Mouse (Mus musculus) MEL (cell line): ENCODE results near the gene Gm45716. TPM values are rescaled to one million over a fixed set of nuclear protein-coding genes. Genes with fewer than 3 reads are reported as not detected.

Experiments used
- DNase-seq: peaks from one replicate; pipeline ENCODE4 v3.0.0; 2011; ENCODE audit warnings: low read depth, low spot score
- H3K27ac ChIP-seq: 2 replicates; pipeline ENCODE4 v1.5.1; 2012; ENCODE audit warnings: low read depth, mild to moderate bottlenecking, control low read depth, low read length, moderate library complexity; ENCODE audit not compliant: control insufficient read depth
- H3K27me3 ChIP-seq, 2 experiments: fragments of 150-350 bp in 1 of 2; sonication (generic) in 1 of 2; 2 replicates each; pipeline ENCODE4 v1.6.1; 2012; ENCODE audit warnings: low read length in 2 of 2, mild to moderate bottlenecking in 2 of 2, improper control_type of control experiment in 1 of 2, moderate library complexity in 1 of 2; ENCODE audit not compliant: insufficient read depth in 2 of 2, control insufficient read depth in 1 of 2
- H3K36me3 ChIP-seq, 2 experiments: 2 replicates each; pipeline ENCODE4 v1.6.1; 2012 to 2014; ENCODE audit warnings: low read length in 2 of 2, improper control_type of control experiment in 1 of 2, inconsistent platforms in 1 of 2, mild to moderate bottlenecking in 1 of 2; ENCODE audit not compliant: insufficient read depth in 2 of 2, control insufficient read depth in 1 of 2
- H3K4me1 ChIP-seq, 2 experiments: fragments of 150-350 bp in 1 of 2; sonication (generic) in 1 of 2; 2 replicates each; pipeline ENCODE4 v1.6.1; 2012; ENCODE audit warnings: low read length in 2 of 2, improper control_type of control experiment in 1 of 2, mild to moderate bottlenecking in 1 of 2; ENCODE audit not compliant: insufficient read depth in 2 of 2, control insufficient read depth in 1 of 2
- H3K4me3 ChIP-seq, 2 experiments: fragments of 150-350 bp in 1 of 2; sonication (generic) in 1 of 2; 2 replicates each; pipeline ENCODE4 v1.5.1; 2012; ENCODE audit warnings: low read depth in 2 of 2, low read length in 2 of 2, mild to moderate bottlenecking in 2 of 2, moderate library complexity in 2 of 2, control low read depth in 1 of 2, improper control_type of control experiment in 1 of 2; ENCODE audit not compliant: control insufficient read depth in 1 of 2, insufficient read depth in 1 of 2
- H3K79me2 ChIP-seq: 2 replicates; pipeline ENCODE4 v1.6.1; 2012; ENCODE audit warnings: mild to moderate bottlenecking, low read length, moderate library complexity; ENCODE audit not compliant: control insufficient read depth, poor library complexity, insufficient read depth
- H3K9ac ChIP-seq: 2 replicates; pipeline ENCODE4 v1.6.1; 2012; ENCODE audit warnings: low read depth, mild to moderate bottlenecking, control low read depth, low read length, moderate library complexity; ENCODE audit not compliant: control insufficient read depth, poor library complexity, severe bottlenecking
- H3K9me3 ChIP-seq: fragments of 150-350 bp; sonication (generic); replicated peaks from 2 replicates; pipeline ENCODE4 v1.6.1; 2012; ENCODE audit warnings: mild to moderate bottlenecking, low read length, improper control_type of control experiment, moderate library complexity; ENCODE audit not compliant: insufficient read depth
- BHLHE40 ChIP-seq: IDR thresholded peaks from 2 replicates; pipeline ENCODE4 v1.6.1; 2012; ENCODE audit warnings: low read depth, mild to moderate bottlenecking, inconsistent platforms, low read length, improper control_type of control experiment, borderline replicate concordance
- E2F4 ChIP-seq: IDR thresholded peaks from 2 replicates; pipeline ENCODE4 v1.6.1; 2011; ENCODE audit warnings: low read depth, low read length, improper control_type of control experiment, borderline replicate concordance
- EP300 ChIP-seq, 2 experiments: IDR thresholded peaks; 2 replicates each; pipeline ENCODE4 v1.6.1; 2011; ENCODE audit warnings: improper control_type of control experiment in 2 of 2, low read length in 2 of 2, low read depth in 1 of 2, mild to moderate bottlenecking in 1 of 2
- ETS1 ChIP-seq: IDR thresholded peaks from 2 replicates; pipeline ENCODE4 v1.6.1; 2012; ENCODE audit warnings: low read depth, mild to moderate bottlenecking, inconsistent platforms, low read length, improper control_type of control experiment, moderate library complexity
- GABPA ChIP-seq: IDR thresholded peaks from 2 replicates; pipeline ENCODE4 v1.6.1; 2012; ENCODE audit warnings: low read depth, mild to moderate bottlenecking, inconsistent platforms, low read length, improper control_type of control experiment, moderate library complexity
- GATA1 ChIP-seq: IDR thresholded peaks from 2 replicates; pipeline ENCODE4 v1.6.1; 2011; ENCODE audit warnings: low read depth, low read length, improper control_type of control experiment
- KAT2A ChIP-seq: conservative IDR thresholded peaks from 2 replicates; pipeline ENCODE4 v1.6.1; 2012; ENCODE audit warnings: low read depth, low read length, improper control_type of control experiment, inconsistent platforms
- MEF2A ChIP-seq: IDR thresholded peaks from 2 replicates; pipeline ENCODE4 v1.6.1; 2014; ENCODE audit warnings: low read depth, mild to moderate bottlenecking, inconsistent platforms, low read length, improper control_type of control experiment; ENCODE audit not compliant: poor library complexity, insufficient replicate concordance, severe bottlenecking; ENCODE audit errors: extremely low read depth
- MXI1 ChIP-seq: IDR thresholded peaks from 2 replicates; pipeline ENCODE4 v1.6.1; 2011; ENCODE audit warnings: mild to moderate bottlenecking, low read depth, low read length, improper control_type of control experiment
- NELFE ChIP-seq: IDR thresholded peaks from 2 replicates; pipeline ENCODE4 v1.6.1; 2011; ENCODE audit warnings: low read depth, low read length, improper control_type of control experiment
- NRF1 ChIP-seq: IDR thresholded peaks from 2 replicates; pipeline ENCODE4 v1.6.1; 2014; ENCODE audit warnings: low read depth, mild to moderate bottlenecking, inconsistent platforms, low read length, improper control_type of control experiment, moderate library complexity; ENCODE audit not compliant: poor library complexity, insufficient read depth, severe bottlenecking
- POLR2A ChIP-seq, 2 experiments: IDR thresholded peaks; 2 replicates each; pipeline ENCODE4 v1.6.1; 2011 to 2012; ENCODE audit warnings: low read length in 2 of 2, mild to moderate bottlenecking in 2 of 2, control low read depth in 1 of 2, improper control_type of control experiment in 1 of 2, low read depth in 1 of 2, moderate library complexity in 1 of 2; ENCODE audit not compliant: control insufficient read depth in 1 of 2, insufficient read depth in 1 of 2, poor library complexity in 1 of 2
- POLR2AphosphoS2 ChIP-seq: IDR thresholded peaks from 2 replicates; pipeline ENCODE4 v1.6.1; 2011; ENCODE audit warnings: low read length, improper control_type of control experiment
- RAD21 ChIP-seq: IDR thresholded peaks from 2 replicates; pipeline ENCODE4 v1.6.1; 2011; ENCODE audit warnings: mild to moderate bottlenecking, low read depth, low read length, improper control_type of control experiment
- RCOR1 ChIP-seq: IDR thresholded peaks from 2 replicates; pipeline ENCODE4 v1.6.1; 2012; ENCODE audit warnings: low read depth, mild to moderate bottlenecking, inconsistent platforms, low read length, improper control_type of control experiment
- SIN3A ChIP-seq: IDR thresholded peaks from 2 replicates; pipeline ENCODE4 v1.6.1; 2012; ENCODE audit warnings: low read length, improper control_type of control experiment, inconsistent platforms
- SMC3 ChIP-seq: IDR thresholded peaks from 2 replicates; pipeline ENCODE4 v1.6.1; 2011; ENCODE audit warnings: low read depth, low read length, improper control_type of control experiment
- TBP ChIP-seq: IDR thresholded peaks from 2 replicates; pipeline ENCODE4 v1.8.0; 2011; ENCODE audit warnings: low read depth, low read length, improper control_type of control experiment
- TCF12 ChIP-seq: IDR thresholded peaks from 2 replicates; pipeline ENCODE4 v1.6.1; 2014; ENCODE audit warnings: low read depth, mild to moderate bottlenecking, inconsistent platforms, low read length, improper control_type of control experiment, moderate library complexity
- USF1 ChIP-seq: IDR thresholded peaks from 2 replicates; pipeline ENCODE4 v1.6.1; 2014; ENCODE audit warnings: low read depth, mild to moderate bottlenecking, inconsistent platforms, low read length, improper control_type of control experiment, moderate library complexity
- ZMIZ1 ChIP-seq: IDR thresholded peaks from 2 replicates; pipeline ENCODE4 v1.6.1; 2012; ENCODE audit warnings: low read depth, mild to moderate bottlenecking, inconsistent platforms, low read length, improper control_type of control experiment, moderate library complexity
- ZNF384 ChIP-seq: IDR thresholded peaks from 2 replicates; pipeline ENCODE4 v1.6.1; 2012; ENCODE audit warnings: low read depth, mild to moderate bottlenecking, inconsistent platforms, low read length, improper control_type of control experiment
- polyA plus RNA-seq, 2 experiments: library from polyadenylated mRNA; stranded (reverse) in 1 of 2; unstranded in 1 of 2; fragments of >175 nt in 1 of 2; fragments of >200 nt in 1 of 2; gene quantifications; 2 replicates each; pipeline versions ENCODE4 v1.2.1 to v1.2.4; 2012; ENCODE audit warnings: low replicate concordance in 2 of 2, low read depth in 1 of 2; ENCODE audit not compliant: insufficient read length in 2 of 2, insufficient read depth in 1 of 2, missing spikeins in 1 of 2
- total RNA-seq: library from RNA; depleted of rRNA; stranded (reverse); fragments of 300-350 nt; gene quantifications from 2 replicates; pipeline ENCODE4 v1.2.3, GENCODE M21; 2012

The Gm45716 gene
- total and polyA plus RNA-seq, 3 experiments = 2.9 to 4.1 TPM; not detected in 1

GRCm38 (mm10) chr11:90276150-90276549 is 88.7 kb downstream of the Gm45716 start:
- no peaks in the 10 kb centered on the region for H3K79me2 ChIP-seq
- TF ChIP-seq GABPA (no peak), MXI1 (no peak), ZMIZ1 (no peak), KAT2A (no peak), SMC3 (no peak), USF1 (no peak), POLR2AphosphoS2 (no peak), TBP (no peak), NELFE (no peak), RCOR1 (no peak)
- H3K4me3 ChIP-seq = no peak overlapping the region
- H3K9ac ChIP-seq = no peak overlapping the region
- H3K27ac ChIP-seq = no peak overlapping the region
- DNase-seq = no peak
- H3K9me3 ChIP-seq = no peaks in the 10 kb centered on the region
- H3K36me3 ChIP-seq = peaks cover 1 to 5% of the 10 kb centered on the region in 2 experiments; a peak in 2 of 4 replicates
- H3K4me1 ChIP-seq = peaks cover 0 to 3% of the 10 kb centered on the region in 2 experiments; a peak in 1 of 4 replicates
- no peaks in the 10 kb centered on the region for H3K27me3 ChIP-seq

GRCm38 (mm10) chr11:90276561-90276960 is 89.1 kb downstream of the Gm45716 start:
- Histone ChIP-seq H3K27me3 (no peaks in the 10 kb centered on the region), H3K9me3 (no peaks in the 10 kb centered on the region), H3K4me1 (peaks cover 3% of the 10 kb centered on the region in 2 experiments; a peak in 2 of 4 replicates), H3K36me3 (peaks cover 1 to 5% of the 10 kb centered on the region in 2 experiments; a peak in 2 of 4 replicates), H3K79me2 (no peaks in the 10 kb centered on the region), H3K4me3 (no peak overlapping the region), H3K9ac (no peak overlapping the region), H3K27ac (no peak overlapping the region)
- no peak for TF ChIP-seq BHLHE40
- no peak for DNase-seq

GRCm38 (mm10) chr11:90280069-90280468 is 92.6 kb downstream of the Gm45716 start:
- Histone ChIP-seq H3K27me3 (no peaks in the 10 kb centered on the region), H3K9me3 (no peaks in the 10 kb centered on the region), H3K4me1 (peaks cover 19 to 31% of the 10 kb centered on the region in 2 experiments), H3K9ac (no peak overlapping the region), H3K27ac (no peak overlapping the region), H3K4me3 (no peak overlapping the region), H3K36me3 (peaks cover 0 to 30% of the 10 kb centered on the region in 2 experiments; a peak in 2 of 4 replicates), H3K79me2 (no peaks in the 10 kb centered on the region)
- DNase-seq = no peak
- TF ChIP-seq RCOR1 = no peak
- no peak for TF ChIP-seq E2F4
- peak; percentile 31; the same call in 1 of the 2 replicates for TF ChIP-seq ETS1
- peak; percentile 53 to 69; a peak in 2 of 4 replicates for TF ChIP-seq EP300 (IDR thresholded peaks at IDR 0.05; ENCODE audit: low read depth in 1 of 2, low read length in 2 of 2)
- peak; percentile 64; the same call in 1 of the 2 replicates for TF ChIP-seq TCF12
- TF ChIP-seq POLR2A (IDR thresholded peaks at IDR 0.05; ENCODE audit: control insufficient read depth in 1 of 2, insufficient read depth in 1 of 2, low read depth in 1 of 2, low read length in 2 of 2, poor library complexity in 1 of 2) = no peak
- no peak for TF ChIP-seq USF1
- 0 out of 2 replicates have a peak, but pooled peaks have one; percentile 42 for TF ChIP-seq ZNF384
- peak; percentile 55 for TF ChIP-seq GATA1
- no peak for TF ChIP-seq SIN3A
- no peak for TF ChIP-seq NRF1
- no peak for TF ChIP-seq MEF2A
- no peak for TF ChIP-seq RAD21
